Mouse (Mus musculus) macrophage (primary cell): ENCODE results near the gene Zfp292. TPM values are rescaled to one million over a fixed set of nuclear protein-coding genes. Genes with fewer than 3 reads are reported as not detected.

Experiments
- H3K27ac ChIP-seq: fragments of 350-480 bp; formaldehyde crosslinking; 2 replicates; pipeline ENCODE4 v1.9.0; 2021
- H3K36me3 ChIP-seq: fragments of 350-480 bp; formaldehyde crosslinking; 2 replicates; pipeline ENCODE4 v1.9.0; 2021; ENCODE audit errors: inconsistent target
- H3K4me3 ChIP-seq: fragments of 350-480 bp; formaldehyde crosslinking; 2 replicates; pipeline ENCODE4 v1.9.0; 2021; ENCODE audit errors: inconsistent target
- H3K79me2 ChIP-seq: fragments of 350-480 bp; formaldehyde crosslinking; 2 replicates; pipeline ENCODE4 v1.9.0; 2021; ENCODE audit errors: inconsistent target
- WGBS: methylation state at CpG from one replicate; pipeline ENCODE4 v1.1.7; 2026; ENCODE audit warnings: inconsistent platforms; ENCODE audit not compliant: missing documents; 5-methylcytosine and 5-hydroxymethylcytosine counted together
- polyA plus RNA-seq: library from polyadenylated mRNA; stranded (reverse); fragments of 250-400 nt; gene quantifications from 3 replicates; pipeline ENCODE4 v1.2.4, GENCODE M21; 2018; ENCODE audit warnings: inconsistent platforms

Zfp292 gene
- polyA plus RNA-seq, 1 experiment from 2014 or later, result 8.3 TPM

- no peak overlapping the region for H3K4me3 ChIP-seq
- no peak overlapping the region for H3K27ac ChIP-seq
- peaks cover 100% of the 10 kb centered on the region for H3K79me2 ChIP-seq
- H3K36me3 ChIP-seq, result no peaks in the 10 kb centered on the region
- 82% methylated on average over 3 of the region's 3 CpGs for WGBS
Measured at GRCm38 (mm10) chr4:34858903-34859302, 23.9 kb downstream of the Zfp292 start.

- Histone ChIP-seq H3K27ac (no peak overlapping the region), H3K79me2 (peaks cover 100% of the 10 kb centered on the region), H3K36me3 (no peaks in the 10 kb centered on the region), H3K4me3 (no peak overlapping the region)
- 92% methylated on average over 1 of the region's 1 CpGs for WGBS
Measured at GRCm38 (mm10) chr4:34855966-34856365, 26.8 kb downstream of the Zfp292 start.

- H3K79me2 ChIP-seq, result peaks cover 100% of the 10 kb centered on the region
- no peaks in the 10 kb centered on the region for H3K36me3 ChIP-seq
- no peak overlapping the region for H3K27ac ChIP-seq
- WGBS, result 96% methylated on average over 7 of the region's 7 CpGs
- no peak overlapping the region for H3K4me3 ChIP-seq
Measured at GRCm38 (mm10) chr4:34852051-34852450, 30.7 kb downstream of the Zfp292 start.

GRCm38 (mm10) chr4:34850156-34850555 lies 32.6 kb downstream of the Zfp292 start:
- Histone ChIP-seq H3K79me2 (peaks cover 100% of the 10 kb centered on the region), H3K27ac (no peak overlapping the region), H3K4me3 (no peak overlapping the region), H3K36me3 (no peaks in the 10 kb centered on the region)
- WGBS, result 100% methylated on average over 2 of the region's 2 CpGs

GRCm38 (mm10) chr4:34847679-34848309 lies 35.0 kb downstream of the Zfp292 start:
- WGBS, result 63% methylated on average over 6 of the region's 6 CpGs
- Histone ChIP-seq H3K27ac (no peak overlapping the region), H3K4me3 (no peak overlapping the region), H3K79me2 (peaks cover 100% of the 10 kb centered on the region), H3K36me3 (no peaks in the 10 kb centered on the region)

- WGBS, result 86% methylated on average over 1 of the region's 1 CpGs
- Histone ChIP-seq H3K4me3 (no peak overlapping the region), H3K36me3 (peaks cover 5% of the 10 kb centered on the region), H3K79me2 (peaks cover 100% of the 10 kb centered on the region), H3K27ac (no peak overlapping the region)
Measured at GRCm38 (mm10) chr4:34843839-34844238, 38.9 kb downstream of the Zfp292 start.

- Histone ChIP-seq H3K36me3 (peaks cover 10% of the 10 kb centered on the region), H3K4me3 (no peak overlapping the region), H3K27ac (no peak overlapping the region), H3K79me2 (peaks cover 96% of the 10 kb centered on the region)
- 89% methylated on average over 3 of the region's 3 CpGs for WGBS
Measured at GRCm38 (mm10) chr4:34842826-34843225, 39.9 kb downstream of the Zfp292 start.

- no peak overlapping the region for H3K27ac ChIP-seq
- 89% methylated on average over 3 of the region's 4 CpGs for WGBS
- H3K79me2 ChIP-seq, result no peaks in the 10 kb centered on the region; the same call in 1 of the 2 replicates
- H3K36me3 ChIP-seq, result peaks cover 17% of the 10 kb centered on the region; the same call in 1 of the 2 replicates
- H3K4me3 ChIP-seq, result no peak overlapping the region
Measured at GRCm38 (mm10) chr4:34831496-34831895, 51.3 kb downstream of the Zfp292 start.

GRCm38 (mm10) chr4:34829456-34829855 lies 53.3 kb downstream of the Zfp292 start:
- Histone ChIP-seq H3K4me3 (no peak overlapping the region), H3K27ac (no peak overlapping the region), H3K79me2 (no peaks in the 10 kb centered on the region), H3K36me3 (0 out of 2 replicates have a peak, but pooled peaks cover 8% of the 10 kb centered on the region)
- 90% methylated on average over 3 of the region's 3 CpGs for WGBS

- no peak overlapping the region for H3K4me3 ChIP-seq
- 0 out of 2 replicates have a peak, but pooled peaks cover 8% of the 10 kb centered on the region for H3K36me3 ChIP-seq
- 100% methylated on average over 1 of the region's 1 CpGs for WGBS
- no peak overlapping the region for H3K27ac ChIP-seq
- no peaks in the 10 kb centered on the region for H3K79me2 ChIP-seq
Measured at GRCm38 (mm10) chr4:34823901-34824300, 58.9 kb downstream of the Zfp292 start.

GRCm38 (mm10) chr4:34819904-34820303 lies 62.9 kb downstream of the Zfp292 start:
- Histone ChIP-seq H3K27ac (no peak overlapping the region), H3K36me3 (peaks cover 17% of the 10 kb centered on the region), H3K4me3 (no peak overlapping the region), H3K79me2 (no peaks in the 10 kb centered on the region)
- 98% methylated on average over 4 of the region's 4 CpGs for WGBS

GRCm38 (mm10) chr4:34801166-34802034 lies 81.4 kb downstream of the Zfp292 start:
- Histone ChIP-seq H3K36me3 (peaks cover 6% of the 10 kb centered on the region), H3K79me2 (no peaks in the 10 kb centered on the region), H3K27ac (no peak overlapping the region), H3K4me3 (no peak overlapping the region)
- WGBS, result 94% methylated on average over 14 of the region's 14 CpGs

GRCm38 (mm10) chr4:34798005-34798404 lies 84.8 kb downstream of the Zfp292 start:
- no peak overlapping the region for H3K27ac ChIP-seq
- H3K79me2 ChIP-seq, result no peaks in the 10 kb centered on the region
- WGBS, result 50% methylated on average over 2 of the region's 2 CpGs
- H3K4me3 ChIP-seq, result no peak overlapping the region
- H3K36me3 ChIP-seq, result 0 out of 2 replicates have a peak, but pooled peaks cover 5% of the 10 kb centered on the region

- WGBS, result 55% methylated on average over 8 of the region's 8 CpGs
- H3K4me3 ChIP-seq, result no peak overlapping the region
- H3K79me2 ChIP-seq, result no peaks in the 10 kb centered on the region
- H3K27ac ChIP-seq, result no peak overlapping the region
- H3K36me3 ChIP-seq, result no peaks in the 10 kb centered on the region
Measured at GRCm38 (mm10) chr4:34797294-34797983, 85.3 kb downstream of the Zfp292 start.
